Mouse (Mus musculus) embryonic fibroblast, embryonic 13.5 days (primary cell): Measurements from ENCODE around the gene Hao2.

Experiments
- CTCF ChIP-seq: IDR thresholded peaks from 2 replicates; pipeline ENCODE4 v1.5.1; 2011; ENCODE audit warnings: mild to moderate bottlenecking, control low read depth, low read length, moderate library complexity, borderline replicate concordance; ENCODE audit not compliant: insufficient read depth
- POLR2A ChIP-seq: IDR thresholded peaks from 2 replicates; pipeline ENCODE4 v1.6.1; 2011; ENCODE audit warnings: low read depth, mild to moderate bottlenecking, control low read depth, low read length, moderate library complexity

- no peak for TF ChIP-seq CTCF
- TF ChIP-seq POLR2A = no peak
Measured at GRCm38 (mm10) chr3:98934601-98935000, 41.6 kb upstream of the Hao2 start.
